Mouse (Mus musculus): ENCODE results near the gene Hsd17b13.

GRCm38 (mm10) chr5:104006811-104007210, 29.6 kb upstream of the Hsd17b13 start:
- TF ChIP-seq EP300 (IDR thresholded peaks at IDR 0.05; ENCODE audit: insufficient read depth, low read depth, low read length) (no peak), CTCF (IDR thresholded peaks at IDR 0.05) (no peak)

Data from heart, adult 2 months (tissue).